Mouse (Mus musculus): ENCODE measurements at regions not wholly inside any gene's neighbourhood (a gene's known extent, or its start where the extent isn't known, plus 50 kb on each side); places are given as distances from the start of the nearest gene placed in this dataset.

- TF ChIP-seq CTCF (IDR thresholded peaks at IDR 0.05; ENCODE audit: low read depth) (no peak), EP300 (IDR thresholded peaks at IDR 0.05; ENCODE audit: low read depth) (no peak)
These were observed 508.9 kb downstream of the Ofcc1 start for GRCm38 (mm10) chr13:39852257-39852800.
